12 mouse cellular contexts compared by ENCODE assay signal in the genomic region with DNA sequence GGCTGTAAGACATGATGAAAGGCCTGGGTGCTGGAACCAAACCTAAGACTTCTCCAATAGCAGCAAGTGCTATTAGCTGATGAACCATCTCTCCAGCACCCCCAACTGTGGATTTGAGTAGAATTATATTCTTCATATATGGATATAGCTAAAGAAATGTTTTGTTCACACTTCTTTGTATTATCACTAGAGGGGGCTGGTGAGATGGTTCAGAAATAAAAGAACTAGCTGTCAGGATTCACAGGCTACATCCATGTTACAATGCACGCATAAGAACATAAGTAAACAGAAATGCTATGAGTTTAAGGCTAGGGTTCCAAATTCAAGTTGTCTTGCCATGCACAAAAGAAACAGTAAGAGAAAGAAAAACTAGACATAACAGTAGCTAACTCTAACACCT. TPM values are rescaled to one million over a fixed set of nuclear protein-coding genes. Genes with fewer than 3 reads are reported as not detected.
DNase-seq lines count a peak whose midpoint lies in the region; ATAC-seq and TF ChIP-seq lines count a peak whose summit lies in the region.
"Had no signal": no experiment of that assay in that cellular context is flagged by ENCODE, and none has a peak within 500 bp of the region (broad histone marks: within the 10 kb centered on the region; RNA-seq: fewer than 3 reads in every experiment).

No protein-coding gene starts in this region.

- ATAC-seq in forebrain, embryonic 14.5 days, result no peak
- no peak for ATAC-seq in forebrain, embryonic 13.5 days
- ATAC-seq in limb, embryonic 14.5 days (ENCODE audit: low FRiP score, low read depth), result no peak
- ATAC-seq in megakaryocyte-erythroid progenitor cell, adult 5-6 weeks (replicated peaks; ENCODE audit: low FRiP score, low TSS enrichment, poor library complexity, severe bottlenecking), result peak; percentile 48; the same call in 1 of the 2 replicates
- ATAC-seq: hindbrain, embryonic 16.5 days had no signal

- H3K27me3 ChIP-seq in forebrain, embryonic 14.5 days (replicated peaks; ENCODE audit: control insufficient read depth, insufficient read depth, low read length), result no peaks in the 10 kb centered on the region
- no peaks in the 10 kb centered on the region for H3K27me3 ChIP-seq in forebrain, embryonic 13.5 days
- H3K27me3 ChIP-seq in limb, embryonic 14.5 days (ENCODE audit: control insufficient read depth, insufficient read depth, low read length), result no peaks in the 10 kb centered on the region
- H3K27me3 ChIP-seq in limb, embryonic 10.5 days (ENCODE audit: low read depth, poor library complexity, severe bottlenecking), result no peaks in the 10 kb centered on the region
- H3K27me3 ChIP-seq: megakaryocyte, embryonic 14.5 days; stomach, embryonic 15.5 days had no signal

- no peak overlapping the region for H3K4me2 ChIP-seq in forebrain, embryonic 14.5 days (ENCODE audit: low read length)
- H3K4me2 ChIP-seq in forebrain, embryonic 13.5 days, result no peak overlapping the region
- no peak overlapping the region for H3K4me2 ChIP-seq in limb, embryonic 14.5 days (replicated peaks; ENCODE audit: low read depth, low read length, severe bottlenecking)
- H3K4me2 ChIP-seq: stomach, embryonic 15.5 days had no signal

- intact Hi-C loops in gastrocnemius, postnatal 36 days (cut with DNase I), result loop anchor here (5.0 kb wide), 2 partner anchors 162 to 173 kb away; no protein-coding TSS in a partner anchor

- H3K4me3 ChIP-seq in forebrain, embryonic 14.5 days (ENCODE audit: low read depth, low read length), result no peak overlapping the region
- H3K4me3 ChIP-seq in forebrain, embryonic 13.5 days, result no peak overlapping the region
- no peak overlapping the region for H3K4me3 ChIP-seq in limb, embryonic 14.5 days (replicated peaks; ENCODE audit: low read length)
- no peak overlapping the region for H3K4me3 ChIP-seq in limb, embryonic 10.5 days
- H3K4me3 ChIP-seq: megakaryocyte, embryonic 14.5 days; stomach, embryonic 15.5 days had no signal

- no peak for TF ChIP-seq POLR2A in limb, embryonic 14.5 days (IDR thresholded peaks at IDR 0.05; ENCODE audit: borderline replicate concordance, extremely low read depth, insufficient read depth, insufficient read length)

- no peaks in the 10 kb centered on the region for H3K4me1 ChIP-seq in forebrain, embryonic 14.5 days (ENCODE audit: control insufficient read depth, insufficient read depth, low read length)
- H3K4me1 ChIP-seq in forebrain, embryonic 13.5 days, result no peaks in the 10 kb centered on the region
- no peaks in the 10 kb centered on the region for H3K4me1 ChIP-seq in limb, embryonic 14.5 days (ENCODE audit: control insufficient read depth, insufficient read depth, low read length)
- H3K4me1 ChIP-seq in limb, embryonic 10.5 days, result no peaks in the 10 kb centered on the region
- H3K4me1 ChIP-seq: stomach, embryonic 15.5 days had no signal

- no peak overlapping the region for H3K27ac ChIP-seq in forebrain, embryonic 14.5 days (ENCODE audit: low read depth, low read length)
- no peak overlapping the region for H3K27ac ChIP-seq in forebrain, embryonic 13.5 days
- no peak overlapping the region for H3K27ac ChIP-seq in limb, embryonic 14.5 days (replicated peaks; ENCODE audit: low read depth, low read length)
- no peak overlapping the region for H3K27ac ChIP-seq in limb, embryonic 10.5 days
- H3K27ac ChIP-seq: stomach, embryonic 15.5 days had no signal

- H3K9me3 ChIP-seq in forebrain, embryonic 14.5 days (replicated peaks; ENCODE audit: control insufficient read depth, low read length), result no peaks in the 10 kb centered on the region
- H3K9me3 ChIP-seq in forebrain, embryonic 13.5 days (replicated peaks), result no peaks in the 10 kb centered on the region
- no peaks in the 10 kb centered on the region for H3K9me3 ChIP-seq in limb, embryonic 14.5 days (ENCODE audit: control insufficient read depth, low read length)
- no peaks in the 10 kb centered on the region for H3K9me3 ChIP-seq in limb, embryonic 10.5 days (replicated peaks)
- H3K9me3 ChIP-seq: megakaryocyte, embryonic 14.5 days; stomach, embryonic 15.5 days had no signal

- WGBS in forebrain, embryonic 14.5 days, result 92% methylated on average over 1 of the region's 1 CpGs
- 79% methylated on average over 1 of the region's 1 CpGs for WGBS in forebrain, embryonic 13.5 days
- 81% methylated on average over 1 of the region's 1 CpGs for WGBS in limb, embryonic 14.5 days
- 98% methylated on average over 1 of the region's 1 CpGs for WGBS in limb, embryonic 10.5 days

- H3K9ac ChIP-seq in forebrain, embryonic 14.5 days (ENCODE audit: low read length), result no peak overlapping the region
- no peak overlapping the region for H3K9ac ChIP-seq in forebrain, embryonic 13.5 days
- no peak overlapping the region for H3K9ac ChIP-seq in limb, embryonic 14.5 days (ENCODE audit: low read depth, low read length, severe bottlenecking)
- H3K9ac ChIP-seq: stomach, embryonic 15.5 days had no signal

- peak; percentile 61 for DNase-seq in forebrain, embryonic 14.5 days (ENCODE audit: low spot score)
- DNase-seq in limb, embryonic 14.5 days (ENCODE audit: low spot score), result peak; percentile 7
- no peak for DNase-seq in limb, embryonic 10.5 days (ENCODE audit: low spot score)
- peak; percentile 40 for DNase-seq in MN1 (ENCODE audit: low spot score)
- no peak for DNase-seq in gastrocnemius, postnatal 36 days
- no peak for DNase-seq in cerebellum, postnatal 4 days (ENCODE audit: low spot score in 2 of 2)
- DNase-seq: adrenal gland, postnatal 36 days had no signal

- H3K36me3 ChIP-seq in forebrain, embryonic 14.5 days (ENCODE audit: control insufficient read depth, insufficient read depth, low read length), result peaks cover 91% of the 10 kb centered on the region
- H3K36me3 ChIP-seq in forebrain, embryonic 13.5 days (ENCODE audit: poor library complexity, severe bottlenecking), result peaks cover 95% of the 10 kb centered on the region
- peaks cover 97% of the 10 kb centered on the region for H3K36me3 ChIP-seq in limb, embryonic 14.5 days (ENCODE audit: control insufficient read depth, insufficient read depth, low read length)
- peaks cover 100% of the 10 kb centered on the region for H3K36me3 ChIP-seq in limb, embryonic 10.5 days

RNA-seq across cellular contexts. Expression of gene Ubap2, which starts 49.5 kb away (rescaled TPM):
- polyA plus RNA-seq in forebrain, embryonic 14.5 days (2014; fragmentation: Nextera tagmentation; extraction: Ambion mirVana), result 41.7 and 51.2 TPM in 2 replicates
- 56.6 and 59.0 TPM in 2 replicates for polyA plus RNA-seq in forebrain, embryonic 13.5 days (2015; fragmentation: Nextera tagmentation; extraction: Ambion mirVana)
- 71.3 and 99.1 TPM in 2 replicates for polyA plus RNA-seq in limb, embryonic 14.5 days (2012; rRNA removed)
- polyA plus RNA-seq in limb, embryonic 14.5 days (2014; fragmentation: Nextera tagmentation; extraction: Ambion mirVana), result 57.5 and 61.2 TPM in 2 replicates
- 95.6 and 106 TPM in 2 replicates for polyA plus RNA-seq in limb, embryonic 10.5 days (2016; fragmentation: Nextera tagmentation; extraction: Ambion mirVana)
- total RNA-seq in megakaryocyte-erythroid progenitor cell, adult 5-6 weeks (2014; fragmentation: Nextera tagmentation), result 92.9 and 107 TPM in 2 replicates
- total RNA-seq in megakaryocyte-erythroid progenitor cell, adult 5-6 weeks (2017), result 31.5 and 35.4 TPM in 2 replicates
- total RNA-seq in gastrocnemius, postnatal 36 days (2021), result 10 to 100 TPM; 86.8 to 88.5 TPM

Comparison
In these comparisons a context has a peak if more than half of its experiments do, and no peak if none do; other contexts are left out.
1. DNase-seq: peak in forebrain, embryonic 14.5 days (single experiment), limb, embryonic 14.5 days (single experiment) and MN1 (single experiment); none in limb, embryonic 10.5 days (single experiment), gastrocnemius, postnatal 36 days (0 of 2) and cerebellum, postnatal 4 days (0 of 2).